Mouse (Mus musculus) CH12.LX (cell line): ENCODE results near the gene 4930438A08Rik. TPM values are rescaled to one million over a fixed set of nuclear protein-coding genes. Genes with fewer than 3 reads are reported as not detected.

ENCODE experiments used
- DNase-seq: peaks from one replicate; pipeline ENCODE4 v3.0.0-alpha.2; 2013; ENCODE audit errors: extremely low read depth
- H3K27ac ChIP-seq: 2 replicates; pipeline ENCODE4 v1.5.1; 2012; ENCODE audit warnings: low read depth, mild to moderate bottlenecking, control low read depth, moderate library complexity; ENCODE audit not compliant: insufficient read depth
- H3K27me3 ChIP-seq: replicated peaks from 2 replicates; pipeline ENCODE3; 2012; ENCODE audit warnings: inconsistent platforms
- H3K36me3 ChIP-seq, 2 experiments: replicated peaks in 1 of 2; 2 replicates each; pipeline versions ENCODE3 to v1.6.1; 2012; ENCODE audit warnings: inconsistent platforms in 1 of 2, low read length in 1 of 2, mild to moderate bottlenecking in 1 of 2, mixed read lengths in 1 of 2, moderate library complexity in 1 of 2; ENCODE audit not compliant: control insufficient read depth in 1 of 2, insufficient read depth in 1 of 2
- H3K4me1 ChIP-seq, 2 experiments: 2 replicates each; pipeline ENCODE4 v1.6.1; 2012; ENCODE audit warnings: inconsistent platforms in 1 of 2, moderate library complexity in 1 of 2; ENCODE audit not compliant: insufficient read depth in 2 of 2, control insufficient read depth in 1 of 2
- H3K4me2 ChIP-seq: 2 replicates; pipeline ENCODE4 v1.6.1; 2012; ENCODE audit warnings: low read depth, mild to moderate bottlenecking, control low read depth; ENCODE audit not compliant: poor library complexity, insufficient read depth, severe bottlenecking
- H3K4me3 ChIP-seq, 3 experiments: fragments of 150-350 bp in 1 of 3; sonication (generic) in 1 of 3; replicated peaks in 1 of 3; 2 replicates each; pipeline versions ENCODE3 to v1.5.1; 2011 to 2012; ENCODE audit warnings: low read depth in 2 of 3, low read length in 2 of 3, mild to moderate bottlenecking in 2 of 3, moderate library complexity in 2 of 3, control low read depth in 1 of 3, improper control_type of control experiment in 1 of 3, inconsistent platforms in 1 of 3, mixed read lengths in 1 of 3; ENCODE audit not compliant: poor library complexity in 1 of 3
- H3K79me2 ChIP-seq: replicated peaks from 2 replicates; pipeline ENCODE4 v1.6.1; 2012; ENCODE audit warnings: mild to moderate bottlenecking, moderate library complexity; ENCODE audit not compliant: control insufficient read depth, poor library complexity, insufficient read depth, severe bottlenecking; ENCODE audit errors: extremely low read depth
- H3K9ac ChIP-seq: 2 replicates; pipeline ENCODE4 v1.6.1; 2012; ENCODE audit warnings: low read depth, mild to moderate bottlenecking, control low read depth, moderate library complexity; ENCODE audit not compliant: insufficient read depth
- H3K9me3 ChIP-seq: replicated peaks from 2 replicates; pipeline ENCODE3; 2012; ENCODE audit warnings: low read length, inconsistent platforms, mixed read lengths
- BHLHE40 ChIP-seq: IDR thresholded peaks from 2 replicates; pipeline ENCODE4 v1.6.1; 2011; ENCODE audit warnings: mild to moderate bottlenecking, low read depth, low read length, improper control_type of control experiment
- CHD2 ChIP-seq: IDR thresholded peaks from 2 replicates; pipeline ENCODE4 v1.6.1; 2011; ENCODE audit warnings: low read length, improper control_type of control experiment
- CTCF ChIP-seq, 2 experiments: IDR thresholded peaks in 1 of 2; conservative IDR thresholded peaks in 1 of 2; 2 replicates each; pipeline ENCODE4 v1.5.1; 2011 to 2012; ENCODE audit warnings: low read depth in 2 of 2, low read length in 2 of 2, improper control_type of control experiment in 1 of 2, inconsistent platforms in 1 of 2, mild to moderate bottlenecking in 1 of 2, moderate library complexity in 1 of 2
- ETS1 ChIP-seq: conservative IDR thresholded peaks from 2 replicates; pipeline ENCODE4 v1.6.1; 2012; ENCODE audit warnings: low read depth, mild to moderate bottlenecking, inconsistent platforms, low read length, improper control_type of control experiment, moderate library complexity
- GABPA ChIP-seq: IDR thresholded peaks from 2 replicates; pipeline ENCODE4 v1.6.1; 2012; ENCODE audit warnings: low read depth, low read length, improper control_type of control experiment, inconsistent platforms; ENCODE audit not compliant: insufficient replicate concordance
- IRF4 ChIP-seq: IDR thresholded peaks from 2 replicates; pipeline ENCODE4 v1.6.1; 2014; ENCODE audit warnings: low read depth, mild to moderate bottlenecking, inconsistent platforms, low read length, improper control_type of control experiment
- JUN ChIP-seq: IDR thresholded peaks from 2 replicates; pipeline ENCODE4 v1.6.1; 2011; ENCODE audit warnings: low read depth, mild to moderate bottlenecking, low read length, improper control_type of control experiment, moderate library complexity; ENCODE audit not compliant: insufficient read depth
- JUND ChIP-seq: conservative IDR thresholded peaks from 2 replicates; pipeline ENCODE4 v1.6.1; 2011; ENCODE audit warnings: low read depth, low read length, improper control_type of control experiment
- KAT2A ChIP-seq: IDR thresholded peaks from 2 replicates; pipeline ENCODE4 v1.6.1; 2012; ENCODE audit warnings: low read length, improper control_type of control experiment, inconsistent platforms; ENCODE audit not compliant: insufficient replicate concordance
- MAZ ChIP-seq: IDR thresholded peaks from 2 replicates; pipeline ENCODE4 v1.6.1; 2012; ENCODE audit warnings: low read depth, mild to moderate bottlenecking, inconsistent platforms, low read length, improper control_type of control experiment, moderate library complexity
- MEF2A ChIP-seq: IDR thresholded peaks from 2 replicates; pipeline ENCODE4 v1.6.1; 2014; ENCODE audit warnings: low read depth, mild to moderate bottlenecking, inconsistent platforms, low read length, improper control_type of control experiment, borderline replicate concordance
- MXI1 ChIP-seq: IDR thresholded peaks from 2 replicates; pipeline ENCODE4 v1.6.1; 2011; ENCODE audit warnings: mild to moderate bottlenecking, low read depth, low read length, improper control_type of control experiment
- NELFE ChIP-seq: IDR thresholded peaks from 2 replicates; pipeline ENCODE4 v1.6.1; 2011; ENCODE audit warnings: low read depth, low read length, improper control_type of control experiment
- POLR2A ChIP-seq: IDR thresholded peaks from 2 replicates; pipeline ENCODE4 v1.6.1; 2011; ENCODE audit warnings: low read depth, mild to moderate bottlenecking, improper control_type of control experiment, low read length
- RCOR1 ChIP-seq: conservative IDR thresholded peaks from 2 replicates; pipeline ENCODE4 v1.6.1; 2012; ENCODE audit warnings: low read depth, mild to moderate bottlenecking, inconsistent platforms, low read length, improper control_type of control experiment
- TBP ChIP-seq: conservative IDR thresholded peaks from 2 replicates; pipeline ENCODE4 v1.6.1; 2011; ENCODE audit warnings: low read depth, low read length, improper control_type of control experiment
- ZKSCAN1 ChIP-seq: IDR thresholded peaks from 2 replicates; pipeline ENCODE4 v1.6.1; 2012; ENCODE audit warnings: low read depth, inconsistent platforms, low read length, improper control_type of control experiment, borderline replicate concordance
- ZNF384 ChIP-seq: IDR thresholded peaks from 2 replicates; pipeline ENCODE4 v1.6.1; 2012; ENCODE audit warnings: low read depth, low read length, improper control_type of control experiment, inconsistent platforms
- dilution Hi-C: fragments of 300-500 bp; cut with MboI; formaldehyde crosslinking; loops from 2 replicates; pipeline ENCODE4 v1.14.3; 2020; ENCODE audit warnings: low sequenced_read_pairs; ENCODE audit not compliant: extremely low pct_unique_long_range_greater_than_20kb, extremely low pct_ligation_motif_present
- in situ Hi-C: fragments of 300-500 bp; cut with MboI; formaldehyde crosslinking; loops from 3 replicates; pipeline ENCODE4 v1.14.3; 2019; ENCODE audit warnings: low sequenced_read_pairs, low pct_ligation_motif_present, low pct_unique_long_range_greater_than_20kb, mixed read lengths
- polyA plus RNA-seq: library from polyadenylated mRNA; unstranded; fragments of >175 nt; gene quantifications from 2 replicates; pipeline ENCODE4 v1.2.1, GENCODE M21; 2012; ENCODE audit warnings: low read depth; ENCODE audit not compliant: insufficient read length
- total RNA-seq, 2 experiments: library from RNA; depleted of rRNA; stranded (reverse); fragments of 300-350 nt in 1 of 2; fragments of >200 nt in 1 of 2; gene quantifications; 2 replicates each; pipeline ENCODE4 v1.2.3; 2012 to 2014

Gene 4930438A08Rik
- total and polyA plus RNA-seq, 3 experiments, result not detected

- in situ Hi-C loops, result no loop called here
- no peaks in the 10 kb centered on the region for H3K9me3 ChIP-seq
- H3K79me2 ChIP-seq, result no peaks in the 10 kb centered on the region
- H3K4me3 ChIP-seq, result no peak overlapping the region
- H3K27ac ChIP-seq, result no peak overlapping the region
- H3K4me2 ChIP-seq, result no peak overlapping the region
- H3K4me1 ChIP-seq, result peaks cover 3 to 4% of the 10 kb centered on the region in 2 experiments; a peak in 1 of 4 replicates
- no peaks in the 10 kb centered on the region for H3K36me3 ChIP-seq
- dilution Hi-C loops, result no loop called here
- DNase-seq, result no peak
- H3K9ac ChIP-seq, result no peak overlapping the region
- peaks cover 78% of the 10 kb centered on the region for H3K27me3 ChIP-seq
- TF ChIP-seq JUND (no peak), KAT2A (no peak), POLR2A (no peak), IRF4 (no peak), BHLHE40 (peak; percentile 89), RCOR1 (no peak), NELFE (no peak)
Observed at GRCm38 (mm10) chr11:58289992-58290682, 15.5 kb downstream of the 4930438A08Rik start.

GRCm38 (mm10) chr11:58290812-58291211, 16.2 kb downstream of the 4930438A08Rik start:
- no peak overlapping the region for H3K27ac ChIP-seq
- H3K9me3 ChIP-seq, result peaks cover 6% of the 10 kb centered on the region
- no peaks in the 10 kb centered on the region for H3K36me3 ChIP-seq
- peaks cover 3 to 4% of the 10 kb centered on the region in 2 experiments; a peak in 1 of 4 replicates for H3K4me1 ChIP-seq
- H3K27me3 ChIP-seq, result peaks cover 80% of the 10 kb centered on the region
- no peak for DNase-seq
- H3K4me3 ChIP-seq, result no peak overlapping the region
- no peak overlapping the region for H3K4me2 ChIP-seq
- dilution Hi-C loops (no loop called here), in situ Hi-C loops (no loop called here)
- no peak for TF ChIP-seq CTCF (conservative IDR thresholded peaks at IDR 0.05 in 1 of 2, IDR thresholded peaks at IDR 0.05 in 1 of 2; ENCODE audit: low read depth in 2 of 2, low read length in 2 of 2)
- TF ChIP-seq TBP, result no peak
- TF ChIP-seq CHD2, result no peak
- no peak for TF ChIP-seq ETS1
- TF ChIP-seq ZKSCAN1, result no peak
- no peak for TF ChIP-seq MAZ
- TF ChIP-seq ZNF384, result no peak
- TF ChIP-seq MXI1, result no peak
- no peak for TF ChIP-seq JUN
- no peak for TF ChIP-seq JUND
- TF ChIP-seq IRF4, result no peak
- no peak for TF ChIP-seq GABPA
- no peak for TF ChIP-seq MEF2A
- H3K9ac ChIP-seq, result no peak overlapping the region
- H3K79me2 ChIP-seq, result no peaks in the 10 kb centered on the region
